In genomic region chr7:120703888-120704287, GRCm38 (mm10) we compare ENCODE assay signal across 1 mouse cellular context.
TF ChIP-seq lines count a peak whose summit lies in the region.

No protein-coding gene starts in this region.

TF ChIP-seq in MEL, 35 proteins besides CTCF, POLR2A, EP300 and RAD21:
- TF ChIP-seq RCOR1 (IDR thresholded peaks at IDR 0.05; ENCODE audit: low read depth, low read length) (peak; percentile 97), MYB (IDR thresholded peaks at IDR 0.05; ENCODE audit: low read depth, low read length) (0 out of 2 replicates have a peak, but pooled peaks have one; percentile 38), GATA1 (IDR thresholded peaks at IDR 0.05; ENCODE audit: low read depth, low read length) (peak; percentile 77), E2F4 (IDR thresholded peaks at IDR 0.05; ENCODE audit: borderline replicate concordance, low read depth, low read length) (no peak), GABPA (IDR thresholded peaks at IDR 0.05; ENCODE audit: low read depth, low read length) (no peak), BHLHE40 (IDR thresholded peaks at IDR 0.05; ENCODE audit: borderline replicate concordance, low read depth, low read length) (peak; percentile 53; the same call in 1 of the 2 replicates), TCF12 (IDR thresholded peaks at IDR 0.05; ENCODE audit: low read depth, low read length) (peak; percentile 53), POLR2AphosphoS5 (IDR thresholded peaks at IDR 0.05; ENCODE audit: borderline replicate concordance, low read depth, low read length) (no peak), TAL1 (IDR thresholded peaks at IDR 0.05; ENCODE audit: low read length) (peak; percentile 26), ZNF384 (IDR thresholded peaks at IDR 0.05; ENCODE audit: low read depth, low read length) (peak; percentile 84), SMC3 (IDR thresholded peaks at IDR 0.05; ENCODE audit: low read depth, low read length) (no peak), TBP (IDR thresholded peaks at IDR 0.05; ENCODE audit: low read depth, low read length) (peak; percentile 74), MXI1 (IDR thresholded peaks at IDR 0.05; ENCODE audit: low read depth, low read length) (peak; percentile 56; the same call in 1 of the 2 replicates), SIN3A (IDR thresholded peaks at IDR 0.05; ENCODE audit: low read length) (peak; percentile 83), USF1 (IDR thresholded peaks at IDR 0.05; ENCODE audit: low read depth, low read length) (peak; percentile 42; the same call in 1 of the 2 replicates), ZKSCAN1 (IDR thresholded peaks at IDR 0.05; ENCODE audit: low read depth, low read length) (no peak), ZMIZ1 (IDR thresholded peaks at IDR 0.05; ENCODE audit: low read depth, low read length) (no peak), ETS1 (IDR thresholded peaks at IDR 0.05; ENCODE audit: low read depth, low read length) (peak; percentile 83), MYC (IDR thresholded peaks at IDR 0.05; ENCODE audit: low read depth, low read length) (peak; percentile 61; the same call in 1 of the 2 replicates)
